Mouse (Mus musculus): ENCODE results near the gene Prss57.

Prss57 gene

GRCm38 (mm10) chr10:79779193-79779592 lies 11.6 kb downstream of the Prss57 start:
- no peak for TF ChIP-seq GATA4 (IDR thresholded peaks at IDR 0.05; ENCODE audit: insufficient replicate concordance, low read length)

DNA sequence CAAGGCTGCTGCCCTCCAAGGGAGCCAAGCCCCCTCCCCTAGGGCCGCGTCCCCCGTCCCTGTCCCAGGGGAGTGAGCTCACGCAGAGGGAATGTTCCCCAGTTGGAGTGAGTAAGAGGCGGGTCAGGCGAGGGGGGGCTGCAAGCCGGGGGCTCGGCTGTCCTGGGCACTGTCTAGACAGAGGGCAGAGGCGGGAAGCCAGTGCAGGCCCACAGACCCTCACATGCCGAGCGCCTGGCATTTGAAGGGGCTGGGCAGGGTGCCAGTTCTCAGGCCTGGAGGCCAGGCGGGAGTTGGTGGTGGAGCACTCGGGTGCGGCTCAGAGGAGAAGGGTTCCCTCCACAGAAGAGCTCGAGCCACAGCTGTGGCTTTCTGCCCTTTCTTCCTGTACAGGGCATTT lies 12.8 kb downstream of the Prss57 start:
- TF ChIP-seq GATA4 (IDR thresholded peaks at IDR 0.05; ENCODE audit: insufficient replicate concordance, low read length), result no peak

DNA sequence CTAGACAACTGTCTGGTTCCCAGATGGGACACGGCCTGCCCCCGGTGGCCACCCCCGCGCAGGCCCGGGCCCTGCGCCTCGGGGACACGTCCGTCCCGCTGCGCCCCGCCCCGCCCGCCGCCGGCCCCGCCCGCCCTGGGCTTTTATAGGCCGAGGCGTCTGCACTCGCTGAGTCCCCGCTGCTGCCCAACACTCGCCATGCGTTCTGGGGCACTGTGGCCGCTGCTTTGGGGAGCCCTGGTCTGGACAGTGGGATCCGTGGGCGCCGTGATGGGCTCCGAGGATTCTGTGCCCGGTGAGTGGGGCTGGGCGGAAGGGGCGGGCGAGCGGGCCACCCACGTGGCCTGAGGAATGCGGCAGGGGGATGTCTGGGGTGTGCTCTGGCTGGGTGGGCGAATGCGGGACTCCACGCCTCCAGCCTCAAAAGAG lies 13.6 kb downstream of the Prss57 start, which contains the start of gene Fstl3:
Gene Fstl3 (plus strand): TSS at position 170 of the 429 bp plus-strand sequence.
- TF ChIP-seq GATA4 (IDR thresholded peaks at IDR 0.05; ENCODE audit: insufficient replicate concordance, low read length), result no peak

GRCm38 (mm10) chr10:79774486-79775279 lies 16.1 kb downstream of the Prss57 start:
- no peak for TF ChIP-seq GATA4 (IDR thresholded peaks at IDR 0.05; ENCODE audit: insufficient replicate concordance, low read length)

- TF ChIP-seq GATA4 (IDR thresholded peaks at IDR 0.05; ENCODE audit: insufficient replicate concordance, low read length), result no peak
Measured at GRCm38 (mm10) chr10:79773208-79773607, 17.6 kb downstream of the Prss57 start.

GRCm38 (mm10) chr10:79772320-79772719 lies 18.4 kb downstream of the Prss57 start:
- TF ChIP-seq GATA4 (IDR thresholded peaks at IDR 0.05; ENCODE audit: insufficient replicate concordance, low read length), result no peak

DNA sequence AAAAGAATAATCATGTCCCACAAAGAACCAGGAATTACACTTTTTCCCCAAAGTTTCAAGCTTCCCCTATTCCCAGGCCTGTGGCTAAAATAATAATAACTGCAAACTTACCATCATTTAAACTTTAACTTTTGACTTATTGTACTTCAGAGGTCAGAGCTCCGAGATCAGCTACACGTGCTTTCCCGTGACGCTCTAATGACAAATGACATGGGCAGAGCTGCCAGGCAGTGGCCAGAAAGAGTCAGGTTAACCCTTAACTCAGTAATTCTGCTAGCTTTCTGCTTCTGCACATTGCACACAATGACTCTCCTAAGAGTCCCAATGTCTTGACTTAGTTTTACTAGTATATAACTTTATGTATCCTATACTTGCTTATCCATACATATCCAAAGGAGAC lies 21.4 kb downstream of the Prss57 start:
- no peak for TF ChIP-seq GATA4 (IDR thresholded peaks at IDR 0.05; ENCODE audit: insufficient replicate concordance, low read length)

- no peak for TF ChIP-seq GATA4 (IDR thresholded peaks at IDR 0.05; ENCODE audit: insufficient replicate concordance, low read length)
Measured at GRCm38 (mm10) chr10:79768400-79768799, 22.4 kb downstream of the Prss57 start.

- no peak for TF ChIP-seq GATA4 (IDR thresholded peaks at IDR 0.05; ENCODE audit: insufficient replicate concordance, low read length)
Measured at GRCm38 (mm10) chr10:79767372-79768244, 23.2 kb downstream of the Prss57 start.

- TF ChIP-seq GATA4 (IDR thresholded peaks at IDR 0.05; ENCODE audit: insufficient replicate concordance, low read length), result peak; percentile 22; the same call in 1 of the 2 replicates
Measured at GRCm38 (mm10) chr10:79766508-79767325, 24.0 kb downstream of the Prss57 start, which contains the start of gene Rnf126. Gene Rnf126 (minus strand): TSS chr10:79766952.

DNA sequence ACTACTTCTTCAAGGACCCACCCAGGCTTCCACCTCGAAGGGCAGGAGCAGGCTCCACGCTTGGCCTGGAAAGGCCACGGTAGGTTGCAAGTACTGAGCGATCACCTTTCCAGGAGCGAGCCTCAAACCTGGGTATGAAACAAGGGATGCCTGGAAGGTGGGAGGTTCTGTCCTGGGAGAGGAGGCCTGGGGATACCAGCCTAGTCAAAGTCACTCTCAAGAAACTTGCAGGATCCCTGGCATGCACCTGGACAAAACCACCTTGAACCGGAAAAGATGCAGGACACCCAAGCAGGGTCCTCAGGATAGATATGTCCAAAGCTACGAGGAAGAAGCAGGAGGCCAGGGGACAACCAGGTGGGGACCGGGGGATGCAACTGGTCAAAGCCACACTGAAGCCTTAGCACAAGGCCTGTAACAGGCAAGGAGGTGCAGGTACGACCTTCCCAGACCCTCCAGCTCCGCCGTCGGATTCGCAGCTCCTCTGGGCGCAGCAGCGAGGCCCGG lies 24.7 kb downstream of the Prss57 start:
- TF ChIP-seq GATA4 (IDR thresholded peaks at IDR 0.05; ENCODE audit: insufficient replicate concordance, low read length), result no peak

DNA sequence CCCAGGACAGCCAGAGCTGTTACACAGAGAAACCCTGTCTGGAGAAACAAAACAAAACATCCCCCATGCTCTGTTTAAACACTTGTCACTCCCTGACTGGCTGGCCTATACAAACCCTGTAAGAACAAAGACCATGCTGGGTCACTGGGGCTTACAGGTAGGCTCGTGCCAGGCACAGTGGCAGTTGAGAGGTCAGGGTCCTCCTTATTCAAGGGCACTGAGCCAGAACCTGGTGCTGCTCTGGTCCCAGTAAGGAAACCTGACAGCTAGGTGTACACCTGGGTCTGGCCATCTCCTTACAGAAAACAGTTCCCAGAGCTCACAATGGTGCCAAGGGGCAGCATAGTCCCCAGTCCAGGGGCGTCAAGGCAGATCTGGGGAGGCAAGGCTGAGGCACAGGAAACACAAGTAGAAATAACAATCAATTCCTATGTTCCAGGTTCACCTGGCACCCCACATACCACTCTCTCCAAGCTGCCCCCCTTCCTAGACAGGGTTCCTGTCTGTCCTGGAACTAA lies 25.5 kb downstream of the Prss57 start:
- no peak for TF ChIP-seq GATA4 (IDR thresholded peaks at IDR 0.05; ENCODE audit: insufficient replicate concordance, low read length)

GRCm38 (mm10) chr10:79764234-79764633 lies 26.5 kb downstream of the Prss57 start:
- no peak for TF ChIP-seq GATA4 (IDR thresholded peaks at IDR 0.05; ENCODE audit: insufficient replicate concordance, low read length)

- TF ChIP-seq GATA4 (IDR thresholded peaks at IDR 0.05; ENCODE audit: insufficient replicate concordance, low read length), result no peak
Measured at GRCm38 (mm10) chr10:79762875-79763274, 27.9 kb downstream of the Prss57 start.

Data from liver, adult (tissue).